Mouse (Mus musculus) liver, embryonic 14.5 days (tissue): ENCODE measurements at regions not wholly inside any gene's neighbourhood (a gene's known extent, or its start where the extent isn't known, plus 50 kb on each side); places are given as distances from the start of the nearest gene placed in this dataset.

ENCODE experiments used
- CTCF ChIP-seq: IDR thresholded peaks from 2 replicates; pipeline ENCODE4 v1.5.1; 2016; ENCODE audit warnings: antibody characterized with exemption, low read depth, control low read depth
- EP300 ChIP-seq: IDR thresholded peaks from 2 replicates; pipeline ENCODE4 v1.6.1; 2016; ENCODE audit warnings: antibody characterized with exemption, low read depth

DNA sequence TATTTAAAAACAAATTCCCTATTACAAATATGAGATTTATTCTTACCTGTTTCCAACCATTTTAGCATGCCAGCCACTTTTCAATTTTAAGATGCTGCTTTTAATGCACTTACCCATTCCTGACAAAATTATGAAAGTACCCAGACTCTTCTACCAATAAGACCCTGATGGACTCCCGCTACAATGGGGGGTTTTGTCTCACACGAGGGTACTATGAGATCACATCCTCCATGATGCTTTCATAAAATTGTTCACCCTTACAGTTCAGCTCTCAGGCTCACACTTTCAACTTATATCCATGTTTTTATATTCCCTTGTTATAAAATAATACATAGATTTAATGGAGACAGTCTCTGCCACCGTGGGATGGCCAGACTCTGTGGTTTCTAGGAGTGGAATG is 68.1 kb upstream of the Adamts18 start:
- TF ChIP-seq EP300, result no peak
- no peak for TF ChIP-seq CTCF
